Mouse (Mus musculus): ENCODE measurements around the gene Mrpl38.

Gene Mrpl38

DNA sequence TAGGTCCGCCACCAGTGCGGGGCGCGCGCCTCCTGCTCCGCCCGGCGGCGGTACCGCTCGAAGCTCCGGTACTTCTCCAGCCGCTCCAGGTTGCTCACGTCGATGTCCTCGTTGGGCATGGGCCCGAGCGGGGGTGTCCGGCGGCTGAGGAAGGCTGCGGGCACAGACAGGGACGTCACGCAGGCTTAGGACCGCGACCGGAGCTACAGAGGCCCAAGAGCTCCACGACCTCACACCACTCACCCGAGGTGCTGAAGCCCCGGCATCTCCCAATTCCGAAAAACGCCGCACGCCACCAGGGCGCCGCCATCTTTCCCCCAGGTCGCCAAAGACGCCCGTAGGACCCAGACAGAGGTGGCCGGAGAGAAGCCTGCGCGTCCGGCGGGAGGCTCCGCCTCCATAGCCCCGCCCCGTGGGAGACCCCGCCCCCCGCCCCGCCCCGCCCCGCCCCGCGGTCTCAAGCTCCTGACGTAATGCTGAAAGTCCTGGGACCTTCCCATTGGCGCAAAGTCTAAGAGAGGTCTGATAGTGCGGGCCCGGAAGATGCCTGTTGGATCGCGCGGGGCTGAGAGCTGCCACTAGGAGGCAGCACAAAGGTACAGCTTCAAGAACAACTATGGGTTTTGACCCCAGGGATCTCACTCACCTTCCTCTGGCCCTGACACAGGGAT is at the start of gene Mrpl38:
Gene Mrpl38 (minus strand): TSS at position 401 of the 671 bp plus-strand sequence.
- WGBS = under 1% methylated on average over 60 of the region's 60 CpGs

DNA sequence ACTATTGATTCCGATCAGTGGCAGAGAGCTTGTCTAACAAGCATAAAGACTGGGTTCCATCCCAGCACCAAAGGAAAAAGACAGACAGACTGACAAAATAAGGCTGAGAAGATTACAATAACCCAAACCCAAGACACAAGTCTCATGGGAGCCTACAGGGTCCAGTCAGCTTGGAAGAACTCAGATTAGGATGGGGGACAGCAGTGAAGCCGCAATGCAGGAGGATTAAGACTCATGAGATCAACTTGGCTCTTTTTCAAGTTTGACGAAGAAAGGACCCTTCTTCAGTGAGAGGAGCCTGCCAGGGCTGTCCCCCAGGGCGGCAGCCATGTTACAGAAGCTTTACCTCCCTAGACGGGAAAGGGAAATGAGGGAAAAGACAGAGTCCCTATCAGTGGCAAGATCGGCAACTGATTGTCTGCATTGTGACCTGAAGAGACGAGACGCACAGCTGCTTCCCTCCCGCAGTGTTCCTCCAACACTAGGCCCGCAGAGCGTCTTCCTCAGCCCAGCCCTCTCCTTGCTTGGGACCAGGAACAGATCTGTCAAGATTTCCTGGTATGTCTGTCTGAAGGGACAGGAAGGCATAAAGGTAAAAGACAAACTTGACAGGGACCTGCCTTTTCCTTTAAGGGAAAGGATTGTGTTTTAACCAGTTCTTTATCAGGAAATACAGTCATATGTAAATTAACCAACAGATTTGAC is 48.7 kb upstream of the Mrpl38 start:
- 33% methylated on average over 11 of the region's 11 CpGs for WGBS

DNA sequence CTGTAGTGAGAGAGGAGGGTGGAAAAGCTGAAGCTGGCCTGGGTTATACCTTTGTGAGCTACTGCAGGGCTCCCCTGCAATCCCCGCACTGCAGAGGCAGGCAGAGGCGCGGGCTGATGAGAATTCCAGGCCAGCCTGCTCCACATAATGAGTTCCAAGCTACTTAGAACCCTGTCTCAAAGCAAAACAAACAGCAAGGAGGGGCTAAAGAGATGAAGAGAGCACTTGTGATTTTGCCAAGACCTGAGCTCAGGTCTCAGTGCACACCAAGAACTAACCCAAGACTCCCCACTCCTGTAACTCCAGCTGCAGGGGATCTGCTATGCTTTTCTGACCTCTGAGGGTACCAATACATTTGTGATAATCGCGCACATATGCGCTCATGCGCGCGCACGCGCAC is 47.7 kb upstream of the Mrpl38 start:
- 76% methylated on average over 11 of the region's 11 CpGs for WGBS

DNA sequence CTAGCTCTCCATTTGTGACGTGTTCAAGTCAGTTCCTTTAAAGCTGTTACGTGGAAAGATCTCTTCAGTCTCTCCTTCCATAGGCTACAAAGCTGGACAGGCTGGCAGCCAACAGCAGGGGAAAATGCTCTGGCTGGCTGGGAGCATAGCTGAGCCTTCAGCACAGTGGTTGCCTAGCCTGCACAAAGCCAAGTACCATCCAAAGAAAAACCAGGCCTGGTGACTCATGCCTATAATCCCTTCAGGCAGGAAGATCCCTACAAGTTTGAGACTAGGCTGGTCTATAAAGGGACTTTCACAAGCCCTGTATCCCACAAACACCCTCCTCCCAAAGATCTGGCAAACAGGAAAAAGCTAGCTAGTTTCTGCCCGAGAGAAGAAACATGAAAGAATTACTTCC is 47.2 kb upstream of the Mrpl38 start:
- 28% methylated on average over 3 of the region's 3 CpGs for WGBS

DNA sequence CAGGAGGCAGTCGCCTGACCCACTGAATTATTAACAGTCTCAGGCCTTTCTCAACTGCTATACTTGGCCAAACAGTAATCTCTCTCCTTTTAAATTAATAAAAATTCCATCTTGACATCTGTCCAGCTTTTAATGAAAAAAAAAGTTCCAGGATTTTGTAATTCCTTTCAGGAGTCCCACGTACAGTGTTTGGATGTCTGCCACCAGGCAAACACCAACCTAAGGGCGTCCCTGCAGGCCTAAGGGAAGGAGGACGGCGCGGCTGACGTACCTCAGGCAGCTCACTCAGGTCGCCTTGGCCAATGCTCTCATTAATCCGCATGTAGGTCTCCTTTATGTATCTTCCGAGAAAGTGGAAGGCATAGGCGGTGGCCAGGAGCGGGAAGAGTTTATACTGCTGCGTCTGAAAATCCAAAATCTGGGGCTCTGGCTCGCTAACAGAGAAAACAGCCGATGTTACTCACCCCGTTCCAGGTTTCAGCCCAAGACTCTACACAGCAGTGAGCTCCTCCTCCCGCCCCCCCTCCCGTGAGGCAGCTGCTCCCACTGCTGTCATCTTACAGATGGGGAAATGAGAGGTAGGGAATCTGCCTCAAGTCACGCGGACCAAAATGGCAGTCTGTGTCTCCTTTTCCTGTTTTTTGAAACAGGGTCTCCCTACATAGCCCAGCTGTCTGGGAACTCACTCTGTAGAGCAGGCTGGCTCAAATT is 39.9 kb upstream of the Mrpl38 start:
- 65% methylated on average over 20 of the region's 20 CpGs for WGBS

DNA sequence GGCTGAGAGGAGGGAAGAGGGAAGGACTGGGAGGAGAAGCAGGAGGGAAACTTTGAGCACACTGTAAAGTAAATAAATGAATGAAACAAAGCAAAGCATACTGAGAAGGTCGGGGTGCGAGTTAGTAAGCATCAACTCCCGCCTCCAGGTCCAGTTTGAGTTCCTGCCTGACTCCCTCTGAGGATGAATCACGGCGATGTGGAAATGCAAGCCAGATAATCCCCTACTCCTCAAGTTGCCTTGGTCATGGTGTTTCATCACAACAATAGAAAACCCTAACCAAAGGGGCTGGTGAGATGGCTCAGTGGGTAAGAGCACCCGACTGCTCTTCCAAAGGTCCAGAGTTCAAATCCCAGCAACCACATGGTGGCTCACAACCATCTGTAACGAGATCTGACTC is 37.3 kb upstream of the Mrpl38 start:
- 72% methylated on average over 7 of the region's 7 CpGs for WGBS

DNA sequence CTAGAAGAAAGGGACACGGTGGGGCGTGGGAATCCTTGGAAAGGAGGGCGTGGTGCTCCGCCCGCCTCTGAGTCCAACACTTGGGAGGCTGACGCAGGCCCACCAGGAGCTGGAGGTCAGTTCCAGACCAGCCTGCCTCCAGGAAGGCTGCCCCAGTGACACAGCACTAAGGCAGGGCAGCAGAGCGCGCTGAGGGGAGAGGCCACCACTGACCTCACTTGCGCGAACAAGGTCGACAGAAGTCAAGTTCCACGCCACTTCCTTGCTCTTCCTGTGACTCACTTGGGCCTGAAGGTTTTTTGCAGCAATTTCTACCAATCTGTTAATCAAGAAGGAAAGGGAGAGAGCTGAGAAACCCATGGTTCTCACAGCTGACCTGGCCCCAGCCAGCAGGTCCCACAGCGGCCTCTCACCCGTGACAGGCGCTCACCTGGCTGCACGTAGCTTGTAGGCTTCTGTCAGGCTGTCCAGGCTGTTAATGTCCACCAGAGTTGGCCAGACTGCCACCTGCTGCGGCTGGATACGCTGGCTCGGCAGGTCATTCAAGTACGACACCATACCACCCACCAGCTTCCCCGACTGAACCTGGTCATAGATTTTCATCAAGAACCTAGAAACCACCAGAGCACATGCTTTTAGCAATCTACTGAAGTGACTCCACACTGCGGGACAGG is 36.2 kb upstream of the Mrpl38 start:
- WGBS = 93% methylated on average over 22 of the region's 22 CpGs

DNA sequence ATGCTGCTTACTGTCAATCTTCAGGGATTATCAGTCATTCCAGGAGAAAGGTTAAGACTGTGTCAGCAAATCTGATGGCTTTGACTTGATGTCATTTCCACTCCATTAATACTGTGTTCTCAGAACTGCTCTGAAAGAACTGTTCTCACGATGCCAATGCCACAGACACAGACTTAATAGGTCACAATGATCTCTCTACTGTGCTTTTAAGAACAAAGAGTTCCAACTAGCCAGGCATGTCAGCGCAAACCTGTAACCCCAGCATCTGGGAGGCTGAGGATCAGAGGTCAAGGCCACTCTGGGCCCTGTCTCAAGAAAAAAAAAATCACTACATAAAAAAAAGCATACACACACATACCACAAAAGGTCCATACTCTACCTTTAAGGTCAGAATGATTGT is 33.3 kb upstream of the Mrpl38 start:
- 86% methylated on average over 2 of the region's 2 CpGs for WGBS

DNA sequence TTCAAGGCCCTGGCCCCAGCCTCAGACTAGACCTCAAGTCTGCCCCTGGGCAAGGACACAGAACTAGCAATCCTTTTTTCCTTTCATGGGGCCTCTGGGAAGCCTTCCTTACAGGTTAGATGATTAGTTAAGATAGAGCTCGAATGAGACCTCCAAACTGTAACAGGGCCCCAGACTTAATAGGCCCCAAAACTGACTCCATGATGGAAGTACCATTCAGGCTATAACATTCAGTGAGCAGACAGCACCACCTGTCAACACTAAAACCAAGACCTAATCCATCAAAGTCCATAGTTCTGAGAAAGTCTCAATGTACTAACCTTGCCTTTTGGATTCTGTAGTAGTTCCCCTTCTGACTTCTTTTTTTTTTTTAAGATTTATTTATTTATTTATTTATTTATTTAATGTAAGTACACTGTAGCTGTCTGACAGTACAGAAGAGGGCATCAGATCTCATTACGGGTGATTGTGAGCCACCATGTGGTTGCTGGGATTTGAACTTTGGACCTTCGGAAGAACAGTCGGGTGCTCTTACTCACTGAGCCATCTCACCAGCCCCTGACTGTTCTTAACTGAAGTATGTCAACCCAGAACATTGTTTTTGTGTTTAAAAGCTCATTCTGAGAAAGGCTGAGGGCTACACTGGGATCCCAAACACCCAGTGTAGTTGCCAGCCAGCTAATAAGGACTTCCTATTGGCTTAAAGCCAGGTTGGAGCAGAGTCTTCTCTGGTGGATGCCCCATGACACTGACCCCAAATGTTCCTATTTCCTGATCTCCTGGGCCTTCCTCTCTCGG is 31.5 kb upstream of the Mrpl38 start:
- WGBS = 85% methylated on average over 5 of the region's 5 CpGs

DNA sequence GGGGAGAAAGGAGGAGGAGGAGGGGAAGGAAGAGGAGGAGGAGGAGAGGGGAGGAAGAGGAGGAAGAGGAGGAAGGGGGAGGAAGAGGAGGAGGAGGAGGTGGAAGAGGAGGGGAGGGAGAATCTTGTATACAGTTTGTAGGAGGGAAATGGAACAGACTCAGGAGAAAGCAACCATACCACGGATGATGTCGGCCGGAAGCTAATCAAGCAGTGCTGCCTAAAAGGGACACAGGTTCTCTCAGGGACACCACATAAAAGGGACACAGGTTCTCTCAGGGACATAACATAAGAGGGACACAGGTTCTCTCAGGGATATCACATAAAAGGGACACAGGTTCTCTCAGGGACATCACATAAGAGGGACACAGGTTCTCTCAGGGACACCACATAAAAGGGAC is 30.5 kb upstream of the Mrpl38 start:
- 67% methylated on average over 3 of the region's 3 CpGs for WGBS

DNA sequence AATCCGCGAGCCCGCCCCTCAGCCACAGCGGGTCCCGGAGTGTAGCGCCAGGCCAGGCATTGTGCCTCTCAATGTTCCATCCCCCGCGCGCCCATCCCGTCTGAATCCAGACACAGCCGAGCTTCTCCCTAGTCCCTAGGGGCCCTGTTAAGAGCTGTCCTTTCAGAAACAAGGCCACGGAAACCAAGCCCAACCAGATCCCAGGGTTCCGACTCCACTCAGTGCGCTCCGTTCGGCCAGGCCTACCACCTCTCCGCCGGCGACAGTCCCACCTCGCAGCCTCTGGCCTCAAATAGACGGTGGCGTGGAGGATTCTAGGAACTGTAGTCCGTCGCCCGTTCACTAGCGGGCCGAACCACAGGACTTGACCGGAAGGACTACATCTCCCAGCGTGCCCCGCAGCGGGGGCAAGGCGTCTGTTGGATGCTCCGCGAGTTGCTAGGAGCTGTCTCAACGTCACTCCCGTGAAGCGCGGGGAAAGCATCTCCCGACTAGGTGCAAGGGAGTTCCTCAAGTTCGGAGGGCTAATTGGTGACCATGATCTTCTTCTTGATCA is 29.3 kb upstream of the Mrpl38 start, which contains the start of gene Fbf1:
Gene Fbf1 (minus strand): TSS at position 283 of the 556 bp plus-strand sequence.
- WGBS = under 1% methylated on average over 40 of the region's 40 CpGs

DNA sequence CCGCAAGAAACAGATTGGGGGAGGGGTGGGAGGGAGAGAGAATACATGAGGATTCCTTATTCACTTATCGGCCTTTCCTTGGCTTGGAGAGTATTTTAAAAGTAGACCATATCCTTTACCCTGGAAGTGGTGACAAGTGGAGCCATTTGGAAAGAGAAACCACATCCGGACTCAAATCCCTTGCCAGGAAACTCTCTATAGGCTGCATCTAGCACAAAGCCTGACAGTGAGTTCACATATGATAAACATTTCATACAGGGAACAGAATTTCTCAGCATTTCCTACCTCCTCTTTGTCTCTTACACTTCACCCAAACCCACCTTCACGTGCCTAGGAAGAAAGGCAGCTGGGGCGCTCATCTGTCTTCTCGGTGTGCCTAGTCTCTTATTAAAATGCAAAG is 28.6 kb upstream of the Mrpl38 start:
- WGBS = 6% methylated on average over 6 of the region's 6 CpGs

DNA sequence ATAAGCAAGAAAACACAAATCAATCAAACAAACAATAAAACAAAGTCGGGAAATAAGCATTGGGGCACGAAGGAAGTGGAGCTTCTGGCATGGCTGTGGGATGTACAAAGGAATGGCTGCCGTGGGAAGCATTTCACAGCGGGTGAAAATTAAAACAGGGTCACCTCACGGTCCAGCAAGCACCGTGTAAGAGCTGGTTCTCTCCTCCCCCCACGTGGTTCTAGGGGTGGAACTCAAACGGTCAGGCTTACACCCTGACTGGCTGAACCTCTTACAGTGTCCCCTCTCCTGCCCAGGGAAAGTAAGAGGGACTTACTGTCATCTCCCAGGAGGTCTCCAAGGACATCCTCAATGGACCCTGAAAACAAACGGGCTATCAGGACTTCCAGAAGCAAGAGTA is 24.3 kb upstream of the Mrpl38 start:
- 35% methylated on average over 9 of the region's 9 CpGs for WGBS

DNA sequence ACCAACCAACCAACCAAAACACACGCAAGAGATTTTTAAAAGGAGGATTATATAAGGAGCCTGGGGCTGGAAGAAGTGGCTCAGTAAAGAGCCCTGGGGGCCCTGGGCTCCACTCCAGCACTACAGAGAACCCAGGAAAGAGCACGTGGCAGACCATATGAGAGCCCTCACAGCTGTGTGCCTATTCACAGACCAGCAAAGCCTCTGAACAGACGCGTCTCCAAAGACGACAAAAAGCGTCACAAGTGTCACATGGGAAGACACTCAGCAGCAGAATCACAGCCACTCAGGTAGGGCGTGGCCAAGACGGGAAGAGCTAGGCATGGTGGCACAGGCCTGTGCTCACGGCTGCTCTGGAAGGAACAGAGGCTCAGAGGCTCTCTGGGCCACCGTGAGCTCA is 23.5 kb upstream of the Mrpl38 start:
- 40% methylated on average over 10 of the region's 10 CpGs for WGBS

DNA sequence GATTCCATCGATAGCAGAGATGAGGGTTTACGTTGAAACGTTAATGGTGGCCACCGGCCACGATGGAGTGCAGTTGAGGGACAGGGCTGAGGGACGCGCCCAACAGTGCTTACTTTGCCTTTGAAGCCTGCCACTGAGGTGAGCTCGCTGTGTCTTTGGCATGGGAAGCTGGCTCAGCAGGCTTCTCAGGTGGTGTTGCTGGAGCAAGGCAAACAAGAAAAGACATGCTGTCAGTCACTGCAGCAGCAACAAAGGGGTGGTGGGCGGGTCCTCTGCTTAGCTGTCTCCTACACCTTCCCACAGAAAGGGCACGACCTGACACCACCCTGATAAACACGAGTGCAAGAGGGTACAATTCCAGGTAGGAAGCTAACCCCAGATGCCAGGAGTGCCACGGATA is 22.6 kb upstream of the Mrpl38 start:
- 81% methylated on average over 12 of the region's 12 CpGs for WGBS

DNA sequence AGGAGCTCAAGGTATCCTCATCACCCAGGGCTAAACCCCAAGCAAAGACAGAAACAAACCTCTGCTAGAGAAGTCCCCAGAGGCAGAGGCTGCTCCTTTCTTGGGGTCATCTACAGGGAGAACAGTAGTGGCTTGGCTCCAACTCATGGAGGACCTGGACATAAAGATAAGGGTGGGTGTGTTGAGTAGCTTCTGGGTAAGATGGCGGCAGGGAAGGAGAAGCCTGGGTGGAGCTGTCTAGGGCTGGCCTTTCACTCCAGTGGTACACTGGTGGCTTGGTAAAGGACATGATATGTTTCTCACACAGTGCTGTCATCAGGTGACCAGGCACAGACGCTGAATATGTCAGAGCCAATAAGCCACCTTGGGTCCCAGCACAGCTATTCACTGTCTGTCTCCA is 12.3 kb upstream of the Mrpl38 start:
- WGBS = 98% methylated on average over 2 of the region's 2 CpGs

DNA sequence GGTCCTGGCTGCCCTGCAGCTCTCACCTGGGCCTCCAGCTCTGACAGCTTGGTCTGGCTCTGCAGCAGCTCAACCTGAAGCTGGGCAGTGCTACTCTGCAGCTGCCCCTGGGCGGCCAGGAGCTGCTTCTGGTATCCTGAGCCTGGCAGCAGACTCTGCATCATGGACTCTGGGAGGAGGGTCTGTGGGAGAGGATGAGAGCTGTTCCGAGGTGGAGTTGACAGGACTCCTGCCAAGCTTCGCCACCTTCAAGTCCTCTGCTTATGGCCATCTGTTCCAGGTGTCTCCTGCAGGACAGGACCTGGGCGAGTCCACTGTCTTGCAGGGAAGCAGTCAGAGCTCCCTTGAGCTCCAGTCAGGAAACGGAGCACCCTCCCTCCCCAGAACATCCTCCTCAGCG is 10.7 kb upstream of the Mrpl38 start:
- WGBS = 73% methylated on average over 6 of the region's 6 CpGs

DNA sequence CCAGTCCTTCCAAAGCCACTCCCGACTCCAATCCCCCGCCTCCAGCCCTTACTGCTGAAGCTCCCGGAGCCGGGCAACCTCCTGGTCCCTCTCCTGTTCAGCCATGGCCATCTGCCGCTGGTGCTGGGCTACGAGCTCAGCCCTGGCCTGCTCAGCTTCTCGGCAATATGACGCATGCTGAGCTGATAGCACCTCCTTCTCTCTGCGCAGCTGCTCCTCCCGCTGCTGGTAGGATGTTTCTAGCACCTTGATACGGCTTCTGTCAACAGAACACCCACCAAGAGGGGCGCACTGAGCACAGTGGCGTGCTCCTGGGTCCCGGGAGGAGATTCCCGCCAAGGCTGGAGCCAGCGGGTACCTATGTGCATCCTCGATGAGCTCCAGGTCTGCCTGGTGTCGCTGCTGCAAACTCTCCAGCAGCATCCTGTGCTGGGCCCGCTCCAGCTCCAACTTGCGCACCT is 10.1 kb upstream of the Mrpl38 start:
- WGBS = 44% methylated on average over 20 of the region's 20 CpGs

DNA sequence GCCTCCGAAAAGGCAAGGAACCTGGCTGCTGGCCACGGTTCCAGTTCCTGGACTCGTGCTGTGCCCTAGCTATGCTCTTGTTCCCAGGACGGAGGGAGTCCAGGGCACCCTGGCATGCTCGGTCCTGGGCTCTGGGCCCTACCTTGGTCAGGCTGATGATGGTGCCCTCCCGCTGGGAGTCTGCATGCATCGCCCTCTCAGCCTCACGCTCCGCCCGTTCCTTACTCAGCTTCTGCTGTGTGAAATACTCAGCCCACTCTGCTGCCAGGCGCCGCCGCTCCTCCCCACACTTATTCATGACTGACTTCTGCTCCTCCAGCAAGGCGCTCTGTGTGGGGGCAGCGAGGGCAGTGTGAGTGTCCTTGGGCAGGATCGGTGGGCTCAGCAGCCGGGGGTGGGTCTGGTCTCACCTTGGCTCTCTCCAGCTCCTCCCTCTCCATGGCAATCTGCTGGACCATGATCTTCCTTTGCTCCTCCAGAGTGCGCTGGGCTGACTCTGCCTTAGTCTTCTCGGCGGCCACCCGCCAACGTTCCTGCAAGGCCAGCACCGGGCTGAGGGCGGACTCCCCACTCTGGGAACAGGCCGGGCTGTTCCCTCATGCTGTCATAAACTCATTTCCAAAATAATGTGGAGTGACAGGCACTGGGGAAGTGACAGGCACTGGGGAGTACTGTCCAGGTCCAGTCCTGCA is 7.8 kb upstream of the Mrpl38 start:
- 33% methylated on average over 25 of the region's 25 CpGs for WGBS

DNA sequence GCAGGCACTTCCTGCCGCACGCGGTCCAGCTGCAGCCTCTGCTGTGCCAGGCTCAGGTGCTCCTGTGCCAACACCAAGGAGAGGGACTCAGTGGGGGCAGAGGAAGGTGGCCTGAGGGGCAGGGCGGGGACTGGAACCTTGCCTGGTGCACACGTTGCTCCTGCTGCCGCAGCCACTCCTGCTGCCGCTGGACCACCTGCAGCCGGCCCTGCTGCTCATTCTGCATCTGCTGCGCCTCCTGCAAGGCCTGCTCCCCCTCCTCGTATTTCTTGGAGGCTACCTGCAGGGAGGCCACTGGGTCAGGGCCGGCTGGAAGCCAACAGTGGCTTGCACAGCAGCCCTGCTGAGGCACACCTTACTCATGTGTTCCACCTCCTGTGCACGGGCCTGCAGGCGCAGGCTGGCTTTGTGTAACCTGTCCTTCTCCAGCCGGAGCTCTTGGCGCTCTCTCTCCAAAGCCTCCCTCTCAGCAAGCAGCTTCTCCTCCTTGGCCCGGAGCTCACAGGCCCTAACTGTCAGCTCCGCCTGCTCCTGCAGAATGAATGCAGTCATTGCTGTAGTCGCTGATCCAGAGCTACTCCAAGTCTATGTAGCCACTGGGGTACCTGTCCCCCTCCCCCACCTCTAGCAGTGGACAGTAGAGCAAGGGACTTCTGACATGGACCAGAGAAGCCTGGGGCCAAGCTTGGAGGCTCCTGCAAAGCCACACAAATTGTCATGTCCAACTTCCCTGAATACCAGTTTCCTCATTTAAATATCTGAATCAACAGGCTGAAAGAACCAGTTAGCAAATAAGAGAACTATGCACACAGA is 7.0 kb upstream of the Mrpl38 start:
- 53% methylated on average over 18 of the region's 18 CpGs for WGBS

Data from cerebral cortex, adult 2 months (tissue).